Mouse (Mus musculus) heart, embryonic 16.5 days (tissue): Measurements from ENCODE around the gene Gm10147. TPM values are rescaled to one million over a fixed set of nuclear protein-coding genes. Genes with fewer than 3 reads are reported as not detected.
"Not testable (repeated sequence)": the region's sequence is repeated elsewhere in the genome, so short reads cannot be mapped to it uniquely, and the experiment has no call there.

Source experiments
- ATAC-seq: fragments of 200-750 bp; cut with Nextera tagmentation; replicated peaks from 2 replicates; pipeline ENCODE4 v1.8.0; 2017; ENCODE audit warnings: moderate number of reproducible peaks; ENCODE audit not compliant: insufficient read depth, low FRiP score; ENCODE audit errors: extremely low read depth
- H3K27ac ChIP-seq: fragments of 300-500 bp; sonication (generic); 2 replicates; pipeline ENCODE4 v1.5.1; 2014; ENCODE audit warnings: mild to moderate bottlenecking, low read length, control low read depth, moderate library complexity
- H3K27me3 ChIP-seq: fragments of 300-500 bp; sonication (generic); 2 replicates; pipeline ENCODE4 v1.6.1; 2014; ENCODE audit warnings: low read length, mixed read lengths; ENCODE audit not compliant: control insufficient read depth, insufficient read depth
- H3K36me3 ChIP-seq: fragments of 300-500 bp; sonication (generic); 2 replicates; pipeline ENCODE4 v1.6.1; 2014; ENCODE audit not compliant: control insufficient read depth, insufficient read depth
- H3K4me1 ChIP-seq: fragments of 300-500 bp; sonication (generic); 2 replicates; pipeline ENCODE4 v1.6.1; 2014; ENCODE audit warnings: low read length, mixed read lengths; ENCODE audit not compliant: control insufficient read depth, insufficient read depth
- H3K4me2 ChIP-seq: fragments of 300-500 bp; sonication (generic); 2 replicates; pipeline ENCODE4 v1.6.1; 2014; ENCODE audit warnings: low read depth, mild to moderate bottlenecking, control low read depth, low read length
- H3K4me3 ChIP-seq: fragments of 300-500 bp; sonication (generic); 2 replicates; pipeline ENCODE4 v1.5.1; 2014; ENCODE audit warnings: mild to moderate bottlenecking, control low read depth, low read length
- H3K9ac ChIP-seq: fragments of 300-500 bp; sonication (generic); 2 replicates; pipeline ENCODE4 v1.6.1; 2014; ENCODE audit warnings: low read length, control low read depth
- H3K9me3 ChIP-seq: fragments of 300-500 bp; sonication (generic); replicated peaks from 2 replicates; pipeline ENCODE4 v1.6.1; 2016; ENCODE audit warnings: low read length; ENCODE audit not compliant: control insufficient read depth
- WGBS: fragments of 180-500 bp; shearing (Covaris S2); extraction: QIAGEN DNeasy Blood & Tissue Kit; methylation state at CpG from one replicate; pipeline ENCODE4 v1.1.7; 2014; 5-methylcytosine and 5-hydroxymethylcytosine counted together
- microRNA-seq: library from miRNA; unstranded; fragments of <30 nt; microRNA quantifications from one replicate; pipeline ENCODE4, GENCODE M21; 2017
- polyA plus RNA-seq: library from polyadenylated mRNA; unstranded; fragments of >200 nt; fragmentation: Nextera tagmentation; extraction: Ambion mirVana; gene quantifications from 2 replicates; pipeline ENCODE4 v1.2.1, GENCODE M21; 2015

Gene Gm10147
- not detected in 2 replicates for polyA plus RNA-seq

- not testable (repeated sequence) for H3K27ac ChIP-seq, H3K4me2 ChIP-seq, H3K4me1 ChIP-seq, ATAC-seq, H3K36me3 ChIP-seq, H3K4me3 ChIP-seq, H3K9me3 ChIP-seq, H3K27me3 ChIP-seq, H3K9ac ChIP-seq
- no CpG with 5 or more reads among the region's 7 CpGs for WGBS
Observed at GRCm38 (mm10) chrX:28607742-28608141, at the start of gene Gm10147. Gene Gm10147, minus strand, starts transcription at chrX:28607842.

Small RNA genes lying within 50 kb of the gene (microRNA-seq; reads per million reads assigned to microRNA genes)
- not detected for gene Gm44499
